Mouse (Mus musculus) thymus, postnatal 0 days (tissue): ENCODE data around the gene Cnbp. TPM values are rescaled to one million over a fixed set of nuclear protein-coding genes. Genes with fewer than 3 reads are reported as not detected.

Source experiments
- DNase-seq: peaks from one replicate; pipeline ENCODE4 v3.0.0-alpha.2; 2015; ENCODE audit warnings: low spot score
- polyA plus RNA-seq: library from polyadenylated mRNA; unstranded; fragments of >200 nt; fragmentation: Nextera tagmentation; extraction: Ambion mirVana; gene quantifications from 2 replicates; pipeline ENCODE4 v1.2.1, GENCODE M21; 2015

The Cnbp gene
- polyA plus RNA-seq, 1 experiment from 2014 or later: 1,228 TPM

DNA sequence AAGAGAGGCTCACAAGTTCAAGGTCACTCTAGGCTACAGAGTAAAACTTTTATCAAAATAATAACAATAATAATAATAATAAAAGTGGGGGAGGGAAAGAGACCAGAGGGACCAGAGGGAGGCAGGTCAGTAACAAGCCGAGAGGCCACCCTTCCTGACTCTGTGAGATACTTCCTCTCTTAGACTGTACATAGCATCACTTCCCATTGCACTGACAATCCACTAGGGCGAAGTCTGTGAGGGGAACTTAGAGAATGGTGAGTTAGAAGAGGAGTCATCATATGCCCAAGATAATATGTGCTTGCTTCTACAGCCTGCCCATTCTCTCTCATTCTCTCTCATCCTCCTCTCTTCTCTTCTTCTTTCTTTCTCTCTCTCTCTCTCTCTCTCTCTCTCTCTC is 44.9 kb downstream of the Cnbp start:
- no peak for DNase-seq

- no peak for DNase-seq
These were observed 45.5 kb downstream of the Cnbp start for GRCm38 (mm10) chr6:87805448-87805847.

DNA sequence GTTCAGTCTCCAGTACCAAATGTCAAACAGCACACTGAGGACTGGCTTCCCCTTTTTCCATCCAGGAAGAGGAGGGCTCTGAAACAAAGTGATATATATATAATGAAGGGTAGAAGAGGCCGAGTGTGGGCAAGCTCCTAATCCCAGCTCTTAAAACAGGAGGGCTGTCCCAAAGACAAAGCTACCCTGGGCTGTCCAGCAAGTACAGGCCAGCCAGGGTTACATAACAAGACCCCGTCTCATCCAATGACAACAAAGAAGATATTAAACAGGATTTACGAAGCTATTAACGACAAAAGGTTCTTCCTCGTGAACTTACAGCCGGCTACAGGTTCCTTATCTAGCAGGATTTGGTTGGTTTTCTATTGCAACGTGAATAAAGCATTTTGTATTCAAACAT is 46.0 kb downstream of the Cnbp start:
- no peak for DNase-seq

GRCm38 (mm10) chr6:87804036-87804435 is 46.9 kb downstream of the Cnbp start:
- DNase-seq: no peak

DNA sequence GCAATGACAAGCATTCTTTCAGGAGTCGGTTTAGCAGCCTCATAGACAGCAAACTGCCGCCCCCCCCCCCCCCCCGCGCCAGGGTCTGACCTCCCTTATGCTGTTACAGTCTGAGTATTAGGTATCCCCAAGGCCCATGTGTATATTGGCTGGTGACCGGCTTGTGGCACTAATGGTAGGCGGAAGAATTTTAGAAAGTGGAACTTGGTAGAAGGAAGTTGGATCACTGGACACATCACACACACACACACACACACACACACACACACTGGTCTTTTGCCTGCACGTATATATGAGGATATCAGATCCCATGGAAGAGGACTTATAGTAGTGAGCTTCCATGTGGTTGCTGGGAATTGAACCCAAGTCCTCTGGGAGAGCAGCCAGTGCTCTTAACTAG is 48.4 kb downstream of the Cnbp start:
- no peak for DNase-seq

- no peak for DNase-seq
These were observed 51.3 kb downstream of the Cnbp start for GRCm38 (mm10) chr6:87799576-87799975.

DNA sequence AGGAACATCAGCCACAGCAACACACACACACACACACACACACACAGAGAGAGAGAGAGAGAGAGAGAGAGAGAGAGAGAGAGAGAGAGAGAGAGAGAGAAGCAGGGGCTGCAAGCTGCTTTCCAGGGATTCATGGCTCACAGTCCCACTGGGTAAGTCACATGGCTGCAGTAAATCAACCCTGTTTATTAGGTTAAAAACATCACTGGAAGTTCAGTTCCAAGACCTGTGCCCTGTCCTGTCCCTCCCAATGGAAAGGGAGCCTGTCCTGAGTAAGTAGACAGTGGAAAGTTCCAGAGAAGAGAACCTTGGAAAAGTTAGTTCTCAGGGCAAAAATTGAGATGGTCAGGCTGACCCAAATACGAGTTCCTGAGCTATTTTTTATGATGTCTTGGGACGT is 53.6 kb downstream of the Cnbp start:
- no peak for DNase-seq

- DNase-seq: no peak
These were observed 54.5 kb downstream of the Cnbp start for GRCm38 (mm10) chr6:87796251-87796880.

DNA sequence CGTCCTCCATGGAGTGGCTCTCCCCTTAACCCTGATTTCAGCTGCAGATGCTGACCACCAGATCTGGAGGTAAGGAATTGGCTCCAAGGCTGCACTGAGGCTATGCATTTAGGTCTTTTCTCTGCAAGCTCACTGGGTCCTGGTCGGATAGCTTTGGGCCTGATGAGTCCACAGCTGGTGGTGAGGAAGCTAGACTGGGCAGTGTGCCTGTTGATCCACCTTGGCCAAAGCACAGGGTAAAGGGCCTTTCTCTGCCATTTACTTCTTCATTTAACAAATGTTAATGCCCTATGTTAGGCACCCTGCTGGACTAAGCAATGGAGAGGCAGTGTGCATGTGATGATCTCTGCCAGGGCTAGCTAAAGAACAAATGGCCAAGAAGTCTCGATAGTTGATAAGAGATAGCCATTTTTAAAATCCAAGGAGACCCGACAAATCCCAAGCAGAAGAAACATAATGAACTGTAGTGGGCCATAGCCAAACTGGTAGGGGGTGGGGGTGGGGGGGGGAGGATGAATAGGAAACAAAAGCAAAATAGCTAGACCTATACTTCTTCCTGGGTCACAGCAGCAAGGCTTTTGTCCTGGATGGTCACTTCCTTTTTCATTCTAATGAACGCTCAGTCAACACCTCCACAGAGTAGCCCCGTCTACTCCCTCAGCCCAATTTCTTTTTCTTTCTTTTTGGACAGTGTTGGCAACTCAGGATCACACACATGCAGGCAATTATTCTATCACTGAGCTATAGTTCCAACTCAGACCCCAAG is 55.3 kb downstream of the Cnbp start:
- no peak for DNase-seq

- DNase-seq: no peak
These were observed 56.9 kb downstream of the Cnbp start for GRCm38 (mm10) chr6:87793821-87794510.

Other genes starting within 250 kb of the Cnbp start
- gene Aplf, start 178.9 kb downstream of the Cnbp start, polyA plus RNA-seq: 16.8 and 17.4 TPM in 2 replicates
- 0.18 and 0.26 TPM in 2 replicates for gene Efcc1, start 120.2 kb downstream of the Cnbp start, polyA plus RNA-seq
- gene Gp9, start 73.0 kb downstream of the Cnbp start, polyA plus RNA-seq: 0.49 and 0.85 TPM in 2 replicates
- gene Rab43, start 38.9 kb downstream of the Cnbp start, polyA plus RNA-seq: 9.9 and 11.7 TPM in 2 replicates
- 2.3 and 2.5 TPM in 2 replicates for gene Gm45140, start 15.3 kb downstream of the Cnbp start, polyA plus RNA-seq
- gene Isy1, start 12.3 kb downstream of the Cnbp start, polyA plus RNA-seq: 75.0 and 78.3 TPM in 2 replicates
- gene Copg1, start 36.7 kb upstream of the Cnbp start, polyA plus RNA-seq: 75.0 and 75.5 TPM in 2 replicates
- 49.3 and 50.0 TPM in 2 replicates for gene Hmces, start 62.8 kb upstream of the Cnbp start, polyA plus RNA-seq
- 15.7 and 26.5 TPM in 2 replicates for gene H1fx, start 130.5 kb upstream of the Cnbp start, polyA plus RNA-seq
- gene Rab7, start 194.2 kb upstream of the Cnbp start, polyA plus RNA-seq: 194 and 223 TPM in 2 replicates
- 177 and 200 TPM in 2 replicates for gene Rpn1, start 233.4 kb upstream of the Cnbp start, polyA plus RNA-seq